Mouse (Mus musculus): Measurements from ENCODE around the gene Cox6b1.

Cox6b1 gene

DNA sequence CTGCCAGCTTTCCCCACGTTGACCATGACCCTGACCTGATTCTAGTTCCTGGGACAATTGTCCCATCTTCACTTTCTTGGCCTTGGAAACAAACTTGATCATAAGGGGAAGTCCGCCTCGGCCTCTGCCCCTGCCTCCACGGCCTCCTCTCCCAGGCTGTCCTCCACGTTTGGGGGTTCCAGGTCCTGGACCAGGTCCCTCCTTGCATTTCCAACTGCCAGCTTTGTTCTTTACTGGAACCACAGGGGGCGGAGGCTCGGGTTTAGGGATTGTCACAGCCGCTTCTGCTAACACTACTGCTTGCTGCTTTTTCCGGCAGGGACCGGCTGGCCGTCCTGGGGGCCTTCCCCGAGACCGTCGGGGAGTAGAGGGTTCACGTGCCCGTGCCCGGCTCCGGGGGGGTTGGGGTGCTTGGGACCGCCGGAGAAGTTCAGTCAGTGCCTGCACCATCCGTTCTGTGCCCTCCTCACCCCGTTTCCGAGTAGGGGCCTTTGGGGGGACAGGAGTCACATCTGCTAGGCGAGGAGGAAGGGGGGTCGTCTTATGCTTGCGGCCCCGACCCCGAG, 39.4 kb downstream of the Cox6b1 start:
- DNase-seq (ENCODE audit: low spot score) = no peak

DNA sequence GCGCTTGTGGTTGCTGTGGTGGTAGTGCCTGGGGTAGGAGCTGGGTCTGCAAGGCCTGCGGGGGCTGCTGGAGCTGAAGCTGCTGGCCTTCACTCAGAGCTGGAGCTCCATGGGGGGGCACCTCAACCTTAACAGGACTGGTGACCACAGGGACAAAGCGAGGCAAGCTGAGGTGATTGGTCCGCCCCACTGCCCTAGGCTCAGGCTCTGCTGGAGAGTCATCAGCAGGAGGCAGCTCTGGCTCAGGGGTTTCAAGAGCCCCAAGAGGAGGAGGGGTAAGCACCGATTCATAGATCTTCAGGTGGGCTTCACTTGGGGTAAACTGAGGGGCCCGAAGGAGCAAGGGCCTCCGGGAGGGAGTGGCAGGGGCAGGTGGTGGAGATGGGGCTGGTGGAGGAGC, 40.8 kb downstream of the Cox6b1 start:
- no peak for DNase-seq (ENCODE audit: low spot score)

- no peak for DNase-seq (ENCODE audit: low spot score)
Measured at GRCm38 (mm10) chr7:30584339-30584738, 41.6 kb downstream of the Cox6b1 start.

GRCm38 (mm10) chr7:30581547-30581946, 44.4 kb downstream of the Cox6b1 start:
- no peak for DNase-seq (ENCODE audit: low spot score)

DNA sequence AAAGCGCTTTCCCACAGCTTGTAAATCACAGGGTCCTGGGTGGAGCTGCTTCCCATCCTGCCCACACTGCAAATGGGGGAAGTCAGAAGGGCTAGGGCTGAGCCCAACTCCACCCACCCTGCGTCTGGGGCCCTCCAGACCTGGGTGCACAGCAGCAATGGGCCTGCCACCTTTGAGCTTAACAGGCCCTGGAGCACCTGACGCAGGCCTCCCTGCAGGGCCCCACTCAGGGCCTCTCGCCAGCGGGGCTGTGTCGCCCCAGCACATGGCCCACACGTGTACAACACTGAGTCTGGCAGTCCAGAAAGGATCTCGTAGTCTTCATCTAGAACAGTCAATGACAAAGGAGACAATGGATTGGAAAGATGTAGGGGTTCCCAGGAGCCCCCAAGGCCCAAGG, 46.0 kb downstream of the Cox6b1 start:
- no peak for DNase-seq (ENCODE audit: low spot score)

DNA sequence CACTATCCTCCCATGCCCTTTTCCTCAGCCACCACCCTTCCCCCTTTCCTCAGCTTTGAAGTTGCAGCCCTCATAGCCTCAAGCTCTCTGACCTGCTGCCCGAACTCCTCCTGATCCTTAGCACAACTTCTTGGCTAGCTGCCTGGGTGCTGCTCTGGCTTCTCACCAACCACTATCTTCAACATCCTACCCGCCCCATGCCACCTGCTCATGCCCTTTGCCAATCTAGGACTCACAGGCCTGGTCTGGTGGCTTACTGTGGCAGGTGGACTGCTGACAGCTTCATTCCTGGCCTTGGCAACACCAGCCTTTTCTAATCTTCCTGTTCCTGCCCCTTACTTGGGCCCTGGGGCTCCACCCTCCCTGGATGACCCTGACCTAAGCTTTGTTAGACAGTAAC, 53.0 kb downstream of the Cox6b1 start:
- no peak for DNase-seq (ENCODE audit: low spot score)

GRCm38 (mm10) chr7:30572389-30572788, 53.6 kb downstream of the Cox6b1 start:
- no peak for DNase-seq (ENCODE audit: low spot score)

DNA sequence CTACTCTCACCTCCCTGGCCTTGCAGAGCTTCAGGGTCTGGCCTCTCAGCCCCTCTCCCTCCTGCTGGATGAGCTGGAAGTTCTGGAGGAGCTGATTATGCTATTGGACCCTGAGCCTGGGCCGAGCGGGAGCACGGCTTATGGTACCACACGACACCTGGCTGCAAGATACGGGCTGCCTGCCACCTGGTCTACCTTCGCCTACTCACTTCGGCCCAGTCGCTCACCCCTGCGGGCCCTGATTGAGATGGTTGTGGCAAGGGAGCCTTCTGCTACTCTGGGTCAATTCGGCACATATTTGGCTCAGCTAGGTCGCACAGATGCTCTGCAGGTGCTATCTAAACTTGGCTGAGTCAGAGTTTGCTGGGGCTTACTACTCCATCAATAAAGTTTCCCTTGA, 58.4 kb downstream of the Cox6b1 start:
- no peak for DNase-seq (ENCODE audit: low spot score)
